Mouse (Mus musculus) kidney, embryonic 16.5 days (tissue): ENCODE results near the gene Cyth3. TPM values are rescaled to one million over a fixed set of nuclear protein-coding genes. Genes with fewer than 3 reads are reported as not detected.
A peak's percentile ranks its signal among the peaks of the same experiment; 100 is the strongest.

Source experiments
- ATAC-seq: fragments of 200-750 bp; cut with Nextera tagmentation; 2 replicates; pipeline ENCODE4 v1.8.0; 2017; ENCODE audit warnings: moderate TSS enrichment; ENCODE audit not compliant: low FRiP score, low TSS enrichment
- H3K27ac ChIP-seq: fragments of 300-500 bp; sonication (generic); 2 replicates; pipeline ENCODE4 v1.5.1; 2014; ENCODE audit warnings: low read length
- H3K27me3 ChIP-seq: fragments of 300-500 bp; sonication (generic); 2 replicates; pipeline ENCODE4 v1.6.1; 2014; ENCODE audit warnings: low read length, control low read depth, mixed read lengths; ENCODE audit not compliant: insufficient read depth
- H3K36me3 ChIP-seq: fragments of 300-500 bp; sonication (generic); 2 replicates; pipeline ENCODE4 v1.6.1; 2014; ENCODE audit warnings: low read length, control low read depth, mixed read lengths; ENCODE audit not compliant: insufficient read depth
- H3K4me1 ChIP-seq: fragments of 300-500 bp; sonication (generic); 2 replicates; pipeline ENCODE4 v1.6.1; 2014; ENCODE audit warnings: low read length, control low read depth, mixed read lengths; ENCODE audit not compliant: insufficient read depth
- H3K4me2 ChIP-seq: fragments of 300-500 bp; sonication (generic); replicated peaks from 2 replicates; pipeline ENCODE4 v1.6.1; 2014; ENCODE audit warnings: low read depth, low read length
- H3K4me3 ChIP-seq: fragments of 300-500 bp; sonication (generic); 2 replicates; pipeline ENCODE4 v1.5.1; 2014; ENCODE audit warnings: mild to moderate bottlenecking, low read length
- H3K9ac ChIP-seq: fragments of 300-500 bp; sonication (generic); replicated peaks from 2 replicates; pipeline ENCODE4 v1.6.1; 2014; ENCODE audit warnings: low read length
- H3K9me3 ChIP-seq: fragments of 300-500 bp; sonication (generic); 2 replicates; pipeline ENCODE4 v1.6.1; 2016; ENCODE audit warnings: low read length, control low read depth
- WGBS: fragments of 180-500 bp; shearing (Covaris S2); extraction: QIAGEN DNeasy Blood & Tissue Kit; methylation state at CpG from one replicate; pipeline ENCODE4 v1.1.7; 2014; 5-methylcytosine and 5-hydroxymethylcytosine counted together
- polyA plus RNA-seq: library from polyadenylated mRNA; unstranded; fragments of >200 nt; fragmentation: Nextera tagmentation; extraction: Ambion mirVana; gene quantifications from 2 replicates; pipeline ENCODE4 v1.2.1, GENCODE M21; 2015

Cyth3 gene
- polyA plus RNA-seq, 1 experiment from 2014 or later, result 81.3 TPM

GRCm38 (mm10) chr5:143639329-143639728 is 17.1 kb downstream of the Cyth3 start:
- Histone ChIP-seq H3K27ac (no peak overlapping the region; the same call in 1 of the 2 replicates), H3K4me1 (peaks cover 76% of the 10 kb centered on the region)

GRCm38 (mm10) chr5:143639810-143640209 is 17.6 kb downstream of the Cyth3 start:
- 84% methylated on average over 7 of the region's 7 CpGs for WGBS
- Histone ChIP-seq H3K36me3 (no peaks in the 10 kb centered on the region), H3K4me3 (no peak overlapping the region), H3K4me1 (peaks cover 76% of the 10 kb centered on the region), H3K9ac (no peak overlapping the region), H3K9me3 (no peaks in the 10 kb centered on the region), H3K4me2 (no peak overlapping the region), H3K27me3 (no peaks in the 10 kb centered on the region), H3K27ac (no peak overlapping the region)
- no peak for ATAC-seq

More at GRCm38 (mm10) chr5:143639329-143639728, 17.1 kb downstream of the Cyth3 start:
- no peak for ATAC-seq
- no peak overlapping the region for H3K4me2 ChIP-seq
- H3K9ac ChIP-seq, result no peak overlapping the region
- WGBS, result 93% methylated on average over 4 of the region's 4 CpGs
- H3K4me3 ChIP-seq, result no peak overlapping the region
- no peaks in the 10 kb centered on the region for H3K9me3 ChIP-seq
- no peaks in the 10 kb centered on the region for H3K36me3 ChIP-seq
- no peaks in the 10 kb centered on the region for H3K27me3 ChIP-seq

GRCm38 (mm10) chr5:143641503-143641902 is 19.3 kb downstream of the Cyth3 start:
- no peaks in the 10 kb centered on the region for H3K9me3 ChIP-seq
- WGBS, result 80% methylated on average over 3 of the region's 3 CpGs
- H3K9ac ChIP-seq, result no peak overlapping the region
- H3K27me3 ChIP-seq, result no peaks in the 10 kb centered on the region
- H3K27ac ChIP-seq, result no peak overlapping the region
- no peak overlapping the region for H3K4me2 ChIP-seq
- H3K4me1 ChIP-seq, result peaks cover 67% of the 10 kb centered on the region
- no peak for ATAC-seq
- H3K36me3 ChIP-seq, result no peaks in the 10 kb centered on the region
- no peak overlapping the region for H3K4me3 ChIP-seq

DNA sequence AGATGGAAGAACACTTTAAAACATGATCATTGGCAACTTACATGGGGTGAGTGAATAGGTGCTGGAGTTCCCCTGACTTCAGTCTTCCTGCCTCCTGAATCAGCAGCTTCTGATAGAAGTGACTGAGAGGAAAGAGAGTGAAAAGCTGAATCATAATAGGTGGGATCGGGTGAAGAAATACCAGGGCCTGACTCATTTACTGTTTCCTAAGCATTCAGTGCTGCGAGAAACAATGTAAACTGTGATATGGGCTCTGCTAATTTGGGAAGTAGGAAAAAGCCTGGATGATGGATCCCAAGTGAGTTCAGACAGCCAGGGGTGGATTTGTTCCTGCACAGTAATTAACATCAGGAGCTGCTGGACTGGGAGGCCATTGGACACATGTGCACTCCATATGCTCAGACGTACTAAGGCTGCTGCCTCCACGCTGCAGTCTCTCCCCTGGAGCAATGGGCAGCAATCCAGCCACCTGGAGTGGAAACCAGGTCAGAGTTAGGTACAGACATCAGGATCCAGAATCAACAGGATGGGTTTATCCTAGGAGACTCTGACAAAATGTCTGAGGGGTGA is 20.1 kb downstream of the Cyth3 start:
- ATAC-seq, result no peak
- Histone ChIP-seq H3K4me2 (no peak overlapping the region), H3K9me3 (no peaks in the 10 kb centered on the region), H3K4me1 (peaks cover 62% of the 10 kb centered on the region), H3K4me3 (no peak overlapping the region), H3K27ac (peak overlapping the region; percentile 49), H3K9ac (no peak overlapping the region), H3K27me3 (no peaks in the 10 kb centered on the region), H3K36me3 (no peaks in the 10 kb centered on the region)
- 55% methylated on average over 4 of the region's 4 CpGs for WGBS

GRCm38 (mm10) chr5:143645976-143646375 is 23.7 kb downstream of the Cyth3 start:
- H3K27me3 ChIP-seq, result no peaks in the 10 kb centered on the region
- WGBS, result 59% methylated on average over 5 of the region's 5 CpGs
- no peak for ATAC-seq
- no peak overlapping the region for H3K27ac ChIP-seq
- no peak overlapping the region for H3K9ac ChIP-seq
- H3K4me1 ChIP-seq, result peaks cover 37% of the 10 kb centered on the region
- no peak overlapping the region for H3K4me3 ChIP-seq
- 0 out of 2 replicates have a peak, but pooled peaks cover 4% of the 10 kb centered on the region for H3K9me3 ChIP-seq
- no peak overlapping the region for H3K4me2 ChIP-seq
- peaks cover 8% of the 10 kb centered on the region; the same call in 1 of the 2 replicates for H3K36me3 ChIP-seq

GRCm38 (mm10) chr5:143647412-143647811 is 25.2 kb downstream of the Cyth3 start:
- 91% methylated on average over 2 of the region's 2 CpGs for WGBS
- H3K4me1 ChIP-seq, result peaks cover 28% of the 10 kb centered on the region

GRCm38 (mm10) chr5:143648058-143648457 is 25.8 kb downstream of the Cyth3 start:
- Histone ChIP-seq H3K4me3 (no peak overlapping the region), H3K27me3 (no peaks in the 10 kb centered on the region), H3K4me1 (peaks cover 30% of the 10 kb centered on the region), H3K36me3 (peaks cover 8% of the 10 kb centered on the region; the same call in 1 of the 2 replicates), H3K27ac (no peak overlapping the region), H3K9me3 (0 out of 2 replicates have a peak, but pooled peaks cover 4% of the 10 kb centered on the region), H3K4me2 (no peak overlapping the region), H3K9ac (no peak overlapping the region)
- no peak for ATAC-seq
- 86% methylated on average over 2 of the region's 2 CpGs for WGBS

More at GRCm38 (mm10) chr5:143647412-143647811, 25.2 kb downstream of the Cyth3 start:
- Histone ChIP-seq H3K27ac (no peak overlapping the region), H3K9ac (no peak overlapping the region), H3K4me3 (no peak overlapping the region), H3K36me3 (peaks cover 8% of the 10 kb centered on the region; the same call in 1 of the 2 replicates), H3K4me2 (no peak overlapping the region), H3K9me3 (0 out of 2 replicates have a peak, but pooled peaks cover 4% of the 10 kb centered on the region), H3K27me3 (no peaks in the 10 kb centered on the region)
- no peak for ATAC-seq

- Histone ChIP-seq H3K9me3 (0 out of 2 replicates have a peak, but pooled peaks cover 4% of the 10 kb centered on the region), H3K4me3 (no peak overlapping the region), H3K4me2 (no peak overlapping the region), H3K27me3 (no peaks in the 10 kb centered on the region), H3K36me3 (peaks cover 8% of the 10 kb centered on the region; the same call in 1 of the 2 replicates), H3K4me1 (peaks cover 35% of the 10 kb centered on the region), H3K27ac (no peak overlapping the region), H3K9ac (no peak overlapping the region)
- 80% methylated on average over 6 of the region's 6 CpGs for WGBS
- no peak for ATAC-seq
Observed at GRCm38 (mm10) chr5:143649168-143649567, 26.9 kb downstream of the Cyth3 start.

- Histone ChIP-seq H3K36me3 (peaks cover 8% of the 10 kb centered on the region; the same call in 1 of the 2 replicates), H3K4me1 (peaks cover 50% of the 10 kb centered on the region), H3K9me3 (0 out of 2 replicates have a peak, but pooled peaks cover 4% of the 10 kb centered on the region), H3K4me2 (no peak overlapping the region), H3K27ac (no peak overlapping the region), H3K9ac (no peak overlapping the region), H3K4me3 (no peak overlapping the region), H3K27me3 (no peaks in the 10 kb centered on the region)
- WGBS, result 80% methylated on average over 8 of the region's 8 CpGs
- no peak for ATAC-seq
Observed at GRCm38 (mm10) chr5:143651855-143652631, 29.8 kb downstream of the Cyth3 start.
